Mouse (Mus musculus): ENCODE data around the gene Mrps5.

The Mrps5 gene

DNA sequence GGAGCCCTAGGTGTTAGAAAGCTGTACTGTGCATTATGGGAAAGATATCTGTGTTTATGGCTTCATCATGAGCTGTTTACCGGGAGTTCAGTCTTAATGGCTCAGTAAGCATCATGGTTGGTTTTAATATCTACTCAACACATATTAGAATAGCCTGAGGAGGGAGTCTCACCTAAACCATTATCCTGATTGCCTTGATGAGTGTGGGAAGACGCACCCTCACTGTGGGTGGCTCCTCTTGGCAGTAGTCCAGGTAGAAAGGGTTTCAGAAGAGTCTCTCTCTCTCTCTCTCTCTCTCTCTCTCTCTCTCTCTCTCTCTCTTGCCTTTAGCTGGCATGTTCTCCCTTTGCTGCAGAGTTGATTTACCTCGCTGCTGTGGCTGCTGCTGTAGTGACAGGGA, 35.0 kb downstream of the Mrps5 start:
- DNase-seq: no peak

- DNase-seq: no peak
Observed at GRCm38 (mm10) chr2:127624786-127625185, 37.8 kb downstream of the Mrps5 start.

- DNase-seq: no peak
Observed at GRCm38 (mm10) chr2:127625659-127626058, 38.6 kb downstream of the Mrps5 start.

GRCm38 (mm10) chr2:127627354-127627753, 40.3 kb downstream of the Mrps5 start:
- peak; percentile 33 for DNase-seq

DNA sequence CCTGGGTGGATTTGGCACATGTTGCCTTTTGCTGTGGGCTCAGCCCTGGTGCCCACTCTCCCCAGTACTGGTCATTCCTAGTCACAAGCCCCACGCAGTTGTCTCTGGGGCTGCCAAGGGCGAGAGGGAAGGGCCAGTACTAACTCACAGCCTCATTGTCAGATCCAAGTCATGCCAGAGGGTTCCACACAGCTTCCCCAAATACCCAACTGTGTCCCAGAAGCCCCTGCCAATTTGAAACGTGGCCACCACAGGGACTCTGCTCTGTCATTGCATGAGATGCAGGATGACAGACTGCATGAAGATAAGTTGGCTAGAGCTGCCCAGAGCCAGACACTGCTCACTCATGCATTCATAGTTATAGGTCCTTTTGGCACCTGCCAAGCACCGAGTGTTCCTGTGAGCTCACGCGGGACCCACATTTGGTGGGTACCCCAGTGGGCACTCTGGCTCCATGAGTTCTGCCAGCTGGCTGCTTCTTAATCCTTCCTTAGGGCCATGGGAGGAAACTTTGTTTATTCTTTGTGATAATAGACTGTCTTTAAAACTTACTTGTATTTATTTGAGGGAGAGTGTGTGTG, 41.1 kb downstream of the Mrps5 start:
- peak; percentile 18 for DNase-seq

DNA sequence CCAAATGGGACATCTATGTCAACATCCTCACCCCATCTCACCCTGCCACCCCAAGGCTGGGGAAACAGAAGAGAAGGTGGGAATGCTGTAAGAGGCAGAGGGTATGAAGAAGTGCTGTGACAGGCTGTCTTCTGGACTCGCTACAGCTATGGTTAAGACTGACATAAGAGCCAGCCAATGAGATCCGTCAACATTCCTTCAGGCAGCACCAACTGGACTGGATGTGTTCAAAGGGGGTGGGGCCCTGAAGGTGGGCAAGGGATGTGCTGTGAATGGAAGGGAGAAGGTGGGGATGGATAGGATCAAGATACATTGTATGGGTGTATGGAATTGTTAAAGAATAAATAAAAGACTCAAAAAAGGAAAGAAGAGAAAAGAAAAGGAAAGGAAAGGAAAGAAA, 45.6 kb downstream of the Mrps5 start:
- no peak for DNase-seq

DNA sequence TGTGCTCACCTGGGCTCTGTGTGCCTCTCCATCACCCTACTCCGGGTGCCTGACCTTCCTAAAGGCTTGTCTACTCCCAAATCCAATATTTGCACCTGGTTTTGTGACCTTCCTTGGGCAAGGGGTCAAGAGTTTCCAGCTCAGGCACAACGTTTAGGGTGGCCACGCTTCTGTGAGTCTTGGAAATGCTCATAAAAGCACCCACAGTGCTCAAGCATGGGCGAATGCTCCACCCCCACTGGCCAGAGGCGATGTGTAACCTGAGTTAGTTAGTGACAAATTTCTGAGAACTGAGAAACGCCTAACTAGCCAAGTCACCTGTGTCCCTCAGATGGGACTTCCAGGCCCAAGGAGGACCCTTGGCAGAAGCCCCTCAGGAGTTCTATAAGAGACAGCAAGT, 48.6 kb downstream of the Mrps5 start:
- DNase-seq: no peak

GRCm38 (mm10) chr2:127638973-127639372, 52.0 kb downstream of the Mrps5 start:
- DNase-seq: no peak

- DNase-seq: no peak
Observed at GRCm38 (mm10) chr2:127643728-127644704, 57.0 kb downstream of the Mrps5 start.

DNA sequence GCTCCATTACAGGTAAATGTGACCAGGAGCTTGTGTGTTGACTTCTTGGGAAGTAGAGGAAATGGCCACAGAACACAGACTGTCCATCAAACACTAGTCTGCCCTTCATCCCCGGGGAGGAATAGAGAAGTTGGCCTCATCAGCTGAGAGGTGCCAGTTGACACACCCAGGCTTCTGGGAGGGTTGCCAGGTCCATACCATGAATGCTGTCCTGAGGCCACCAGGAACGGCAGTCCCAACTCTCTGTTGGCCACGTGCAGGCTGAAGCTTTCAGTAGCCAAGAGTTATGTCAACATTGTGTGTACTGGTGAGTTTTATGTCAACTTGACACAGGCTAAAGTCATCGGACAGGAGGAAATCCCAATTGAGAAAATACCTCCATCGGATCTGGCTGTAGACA, 59.9 kb downstream of the Mrps5 start:
- DNase-seq: no peak

- DNase-seq: no peak
Observed at GRCm38 (mm10) chr2:127648145-127648544, 61.1 kb downstream of the Mrps5 start.

DNA sequence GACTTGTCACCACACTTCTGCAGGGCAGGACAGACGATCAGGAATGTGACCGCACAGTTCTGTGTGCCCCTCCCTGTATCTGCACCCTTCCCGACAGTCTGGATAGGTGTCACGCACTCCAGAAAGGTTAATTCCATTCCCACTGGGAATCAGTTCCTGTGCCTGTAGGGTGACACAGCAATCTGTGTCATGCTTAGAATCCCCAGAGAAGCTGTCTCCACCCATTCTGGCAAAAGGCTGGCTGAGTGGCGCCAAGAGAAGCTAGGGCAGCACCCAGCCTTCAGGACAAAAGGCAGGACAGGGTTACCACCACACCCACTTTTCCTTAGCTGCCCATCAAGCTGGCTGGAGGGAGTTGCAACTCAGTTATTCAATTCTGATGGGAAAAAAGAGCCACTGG, 62.9 kb downstream of the Mrps5 start:
- DNase-seq: no peak

- no peak for DNase-seq
Observed at GRCm38 (mm10) chr2:127651601-127652000, 64.6 kb downstream of the Mrps5 start.

DNA sequence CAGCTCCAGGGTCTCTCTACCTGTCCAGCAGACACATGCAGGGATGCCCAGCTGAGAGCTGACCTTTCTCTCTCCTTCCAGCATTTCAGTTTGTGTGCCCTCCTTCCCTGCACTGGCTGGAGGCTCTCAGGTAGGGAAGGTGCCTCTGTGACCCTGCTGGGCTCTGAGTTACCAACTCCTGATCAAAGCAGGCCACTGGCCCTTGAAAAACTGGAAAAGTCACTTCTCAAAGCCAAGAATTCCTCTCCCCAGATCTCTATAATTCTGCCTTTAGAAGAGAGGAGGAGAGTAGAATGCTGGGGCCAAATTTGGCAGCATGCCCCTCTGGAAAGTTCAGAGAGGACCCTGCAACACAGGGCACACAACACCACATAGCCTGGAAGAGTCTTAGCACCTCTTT, 65.3 kb downstream of the Mrps5 start:
- DNase-seq: no peak

- DNase-seq: no peak
Observed at GRCm38 (mm10) chr2:127652805-127653204, 65.8 kb downstream of the Mrps5 start.

DNA sequence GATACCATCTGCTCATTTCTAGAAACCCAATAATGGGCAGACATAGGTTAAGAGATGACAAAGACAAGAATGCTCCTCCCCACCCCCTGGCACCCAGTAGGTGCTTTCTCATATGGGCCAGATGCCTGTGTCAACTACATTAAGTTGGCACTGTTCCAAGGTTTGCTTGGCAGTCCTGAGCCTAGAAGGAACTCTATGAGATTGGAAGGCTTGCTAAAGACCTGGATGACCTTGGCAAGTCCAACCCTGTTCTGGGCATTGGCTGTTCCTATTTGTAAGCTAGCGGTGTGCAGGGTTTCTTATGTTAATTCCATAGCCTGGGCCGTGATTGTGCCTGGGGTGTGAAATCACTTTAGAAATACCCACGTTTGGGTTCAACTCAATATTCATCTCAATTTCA, 67.8 kb downstream of the Mrps5 start:
- no peak for DNase-seq

- DNase-seq: no peak
Observed at GRCm38 (mm10) chr2:127655419-127655818, 68.4 kb downstream of the Mrps5 start.

- peak; percentile 22 for DNase-seq
Observed at GRCm38 (mm10) chr2:127656086-127656720, 69.2 kb downstream of the Mrps5 start, which contains the start of gene Mal. Gene Mal, minus strand, starts transcription at chr2:127656695.
